Mouse (Mus musculus) cerebellum, postnatal 4 days (tissue): ENCODE results near the gene Dmrtb1.
A peak's percentile ranks its signal among the peaks of the same experiment; 100 is the strongest.

Source experiments
- DNase-seq, 2 experiments: peaks; one replicate each; pipeline ENCODE4 v3.0.0; 2022; ENCODE audit warnings: low spot score in 2 of 2, mixed read lengths in 1 of 2

Gene Dmrtb1

GRCm38 (mm10) chr4:107681099-107681849 lies 2.8 kb downstream of the Dmrtb1 start:
- DNase-seq: no peak

DNA sequence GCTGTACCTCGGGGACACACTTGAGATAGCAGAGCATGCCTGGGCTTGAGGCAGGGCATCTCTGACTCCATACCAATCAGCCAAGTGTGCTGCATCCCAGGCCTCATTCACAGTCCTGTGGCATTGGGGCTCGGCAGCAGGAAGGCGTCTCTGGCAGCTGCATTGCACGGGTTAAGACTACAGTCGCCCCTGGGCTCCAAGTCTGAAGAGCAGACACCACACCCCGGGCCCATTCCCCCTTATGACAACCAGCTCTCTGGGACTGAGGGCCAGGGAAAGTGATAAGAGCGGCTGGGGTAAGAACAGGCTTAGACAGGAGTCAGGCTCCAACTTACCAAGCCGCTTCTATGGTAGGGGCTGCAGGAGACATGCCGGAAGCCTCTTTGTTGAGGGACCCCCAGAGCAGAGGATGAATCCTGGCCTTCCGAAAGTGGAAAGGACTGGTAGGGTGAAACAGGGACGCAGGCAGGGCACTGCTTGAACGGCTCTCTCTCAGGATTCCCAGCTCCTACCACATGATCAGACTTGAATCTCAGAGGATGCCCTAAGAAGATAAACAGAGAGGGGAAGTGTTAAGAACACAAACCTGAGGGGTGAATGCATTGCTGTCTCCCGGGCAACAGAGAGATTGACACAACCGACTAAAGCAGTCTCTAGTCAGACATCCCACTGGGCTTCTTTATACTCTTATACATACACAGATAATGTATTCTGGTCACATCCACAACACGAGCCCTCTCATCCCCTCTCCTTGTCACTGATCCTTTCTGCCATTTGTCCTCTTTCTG lies 3.5 kb downstream of the Dmrtb1 start:
- no peak for DNase-seq

- no peak for DNase-seq
Observed at GRCm38 (mm10) chr4:107675645-107676044, 8.4 kb downstream of the Dmrtb1 start.

GRCm38 (mm10) chr4:107674322-107674644 lies 9.7 kb downstream of the Dmrtb1 start:
- no peak for DNase-seq

DNA sequence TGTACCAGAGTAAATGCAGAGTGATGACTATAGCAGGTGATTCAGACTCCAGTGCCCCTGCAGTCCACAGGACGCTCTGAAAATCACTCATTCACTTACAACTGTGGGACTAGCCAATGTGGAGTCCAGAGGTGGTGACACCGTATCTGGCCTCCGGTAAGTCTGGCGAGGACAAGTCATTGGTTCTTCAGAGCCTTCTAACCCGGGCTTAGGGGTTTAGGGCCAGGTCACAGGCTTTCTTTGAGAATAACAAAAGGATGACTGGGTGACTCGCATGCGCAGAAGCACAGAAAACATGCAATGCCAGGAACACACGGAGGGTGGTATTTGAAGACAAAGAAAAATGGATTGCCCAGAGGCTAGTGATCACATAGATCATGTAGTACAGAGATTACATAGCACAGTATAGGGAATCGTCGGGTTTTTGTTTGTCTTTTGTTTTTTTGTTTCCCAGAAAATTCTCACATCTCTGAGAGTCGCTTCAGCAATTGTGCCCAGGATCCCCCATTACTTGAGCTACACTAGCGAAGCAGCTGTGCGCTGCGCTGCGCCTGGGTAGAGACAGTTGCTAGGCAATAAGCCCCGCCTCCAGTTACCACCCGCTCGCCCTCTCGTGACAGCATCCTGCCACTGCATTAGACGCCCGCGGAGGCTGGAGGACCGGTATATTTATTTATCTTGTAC lies 10.2 kb downstream of the Dmrtb1 start:
- DNase-seq: peak; percentile 78 to 89

DNA sequence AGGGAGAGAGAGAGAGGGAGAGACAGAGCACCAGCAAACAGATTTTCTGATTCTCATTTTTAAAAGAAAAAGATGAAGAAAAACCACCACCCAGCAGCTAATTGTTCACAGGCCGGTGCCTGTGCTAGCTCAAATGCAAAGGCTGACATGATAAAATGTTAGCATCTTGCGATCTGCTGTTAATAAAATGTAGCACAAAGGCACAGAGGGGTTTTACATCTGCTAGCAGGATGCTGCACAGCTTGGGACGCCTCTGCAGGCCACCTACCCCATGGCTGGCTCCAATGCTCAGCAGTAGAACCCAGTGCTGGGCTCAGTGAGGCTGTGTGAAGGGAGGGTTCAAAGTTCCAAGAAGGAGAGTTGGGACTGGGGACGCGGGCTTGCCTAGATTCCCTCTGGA lies 13.3 kb downstream of the Dmrtb1 start:
- DNase-seq: no peak

DNA sequence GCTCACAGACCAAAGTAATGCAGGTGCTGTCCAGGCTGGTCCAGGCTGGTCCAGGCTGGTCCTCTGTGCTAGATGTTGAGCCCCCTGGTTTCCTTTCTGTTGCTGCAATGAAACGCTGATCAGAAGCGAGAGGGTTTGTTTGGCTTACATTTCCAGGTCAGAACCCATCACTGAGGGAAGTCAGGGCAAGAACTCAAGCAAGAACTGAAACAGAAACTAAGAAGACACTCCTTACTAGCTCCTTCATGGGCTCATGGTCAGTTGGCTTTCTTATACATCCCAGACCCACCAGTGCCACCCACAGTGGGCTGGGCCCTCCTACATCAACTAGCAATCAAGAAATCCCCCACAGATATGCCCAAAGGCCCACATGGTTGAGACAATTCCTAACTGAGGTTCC lies 15.5 kb downstream of the Dmrtb1 start:
- DNase-seq: no peak

GRCm38 (mm10) chr4:107660649-107661048 lies 23.4 kb downstream of the Dmrtb1 start:
- DNase-seq: peak in 1 of 2 experiments; percentile 40

DNA sequence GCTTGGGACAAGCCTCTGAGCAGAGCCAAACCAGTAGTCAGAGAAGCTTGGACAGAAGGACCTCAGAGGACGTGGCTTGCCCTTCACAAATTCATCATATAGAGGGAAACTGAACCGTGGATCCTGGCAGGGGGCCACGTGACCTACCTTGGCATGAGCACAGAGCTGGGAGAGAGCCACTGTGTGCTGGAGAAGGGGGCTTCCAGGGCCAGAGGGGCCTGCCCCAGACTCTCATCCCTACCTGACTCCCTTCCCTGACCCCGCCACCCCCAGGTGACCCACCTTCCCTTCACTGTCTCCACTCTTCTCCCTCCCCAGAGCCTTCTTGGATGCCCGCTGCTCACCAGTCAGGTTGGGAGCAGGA lies 30.8 kb downstream of the Dmrtb1 start:
- no peak for DNase-seq

DNA sequence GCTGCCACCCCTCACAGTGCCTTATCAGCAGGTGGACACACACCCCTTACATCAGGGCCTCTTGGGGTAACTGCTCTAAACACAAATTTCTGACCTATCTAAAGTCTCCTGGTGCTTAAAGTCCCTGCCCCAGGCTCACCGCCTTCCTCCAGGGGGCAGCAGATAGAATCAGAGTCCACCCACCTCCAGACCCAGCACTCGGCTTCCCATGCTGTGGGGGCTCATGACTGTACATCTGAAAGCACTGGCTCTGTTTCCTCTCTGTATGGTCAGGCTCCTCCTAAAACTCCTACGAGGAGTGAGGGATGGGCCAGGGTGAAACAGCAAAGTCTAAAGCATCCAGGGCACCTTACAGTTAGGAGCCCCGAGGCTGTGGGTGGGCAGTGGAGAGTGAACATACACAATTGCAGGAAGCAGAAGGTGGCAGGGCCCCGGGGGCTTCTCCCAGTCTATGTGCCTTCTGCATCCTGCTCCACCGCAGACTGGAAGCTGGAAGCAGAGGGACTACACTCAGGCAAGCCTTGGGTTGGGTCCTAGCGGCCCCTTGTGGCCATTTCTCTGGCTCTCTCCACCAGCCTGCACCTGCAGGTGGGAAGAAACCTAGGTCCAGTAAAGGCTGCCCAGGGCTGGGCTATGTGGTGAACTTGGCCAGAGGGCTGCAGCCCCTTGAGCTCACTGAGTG lies 31.3 kb downstream of the Dmrtb1 start:
- DNase-seq: peak; percentile 86 to 91

GRCm38 (mm10) chr4:107651021-107651496 lies 33.0 kb downstream of the Dmrtb1 start:
- no peak for DNase-seq

- DNase-seq: no peak
Observed at GRCm38 (mm10) chr4:107648959-107649485, 35.0 kb downstream of the Dmrtb1 start.

DNA sequence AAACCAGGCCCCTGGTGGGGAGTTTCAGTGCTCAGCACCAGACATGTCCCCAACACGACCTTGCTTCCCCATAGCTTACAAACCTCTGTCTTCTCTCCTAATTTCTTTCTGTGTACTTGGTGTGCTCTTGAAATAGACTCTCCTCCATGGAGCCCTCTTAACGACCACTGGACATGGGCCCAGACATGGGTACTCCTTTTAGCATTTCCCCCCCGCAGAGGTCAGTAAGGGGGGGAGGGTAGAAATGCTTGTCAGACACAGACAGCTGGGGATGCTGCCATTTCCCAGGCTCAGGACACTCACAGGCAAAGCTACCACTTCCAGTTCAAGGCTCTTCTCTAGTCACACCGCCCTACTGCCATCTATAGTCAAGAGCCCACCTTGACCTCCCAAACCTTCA lies 42.4 kb downstream of the Dmrtb1 start:
- DNase-seq: no peak

DNA sequence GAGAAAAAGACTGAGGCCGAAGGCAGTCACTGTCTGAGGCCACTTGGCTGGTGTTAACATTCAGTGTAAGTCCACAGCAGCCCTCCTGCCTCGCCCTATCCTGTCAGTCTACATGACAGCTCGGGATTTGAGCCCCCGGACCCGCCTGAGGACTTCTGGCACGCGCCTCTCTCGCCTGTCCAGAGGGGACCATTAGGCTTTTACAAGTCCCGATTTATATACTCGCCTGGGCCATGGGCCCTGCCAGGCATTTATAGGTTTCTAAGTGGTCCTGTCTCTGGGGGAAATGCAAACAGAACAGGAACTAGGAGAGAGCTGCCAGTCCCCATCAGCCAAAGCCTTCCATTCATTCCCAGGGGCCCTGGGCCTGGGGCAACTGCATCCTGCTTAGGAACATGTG lies 45.7 kb downstream of the Dmrtb1 start:
- no peak for DNase-seq

DNA sequence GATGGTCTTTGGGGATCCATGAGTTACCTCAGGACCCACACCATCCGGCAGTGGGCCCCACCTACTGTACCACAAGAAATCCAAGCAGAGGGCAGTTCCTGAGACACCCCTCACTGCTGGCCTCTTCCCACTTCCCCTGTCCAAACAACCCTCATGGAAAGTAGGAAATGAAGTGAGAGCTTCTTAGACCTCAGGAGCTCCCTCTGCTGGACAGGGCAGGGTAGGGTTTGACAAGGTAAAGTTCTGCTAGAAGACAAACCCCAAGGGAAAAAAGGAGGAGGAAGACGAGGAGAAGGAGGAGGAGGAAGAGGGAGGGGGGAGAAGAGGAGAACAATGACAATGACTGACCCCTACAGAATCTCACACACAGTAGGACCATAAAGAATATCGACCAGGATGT lies 46.4 kb downstream of the Dmrtb1 start:
- no peak for DNase-seq

DNA sequence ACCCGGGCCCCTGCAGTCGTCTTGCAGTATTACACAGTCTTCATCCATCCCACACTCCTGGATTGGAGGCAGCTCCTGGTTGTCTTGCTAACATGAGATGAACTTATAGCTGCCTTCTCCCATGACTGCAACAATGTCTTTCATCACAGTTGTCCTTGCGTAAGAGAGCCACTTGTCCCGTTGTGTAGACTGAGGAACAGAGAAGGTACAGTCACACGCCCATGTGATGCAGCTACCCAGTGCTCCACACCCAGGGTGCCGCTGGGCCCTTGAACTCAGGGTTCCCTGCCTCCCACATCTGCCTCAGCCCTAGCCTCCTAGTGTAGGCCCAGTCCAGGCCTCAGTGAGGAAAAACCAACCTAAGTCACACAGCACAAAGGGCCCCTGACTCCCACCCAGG lies 47.9 kb downstream of the Dmrtb1 start:
- no peak for DNase-seq

DNA sequence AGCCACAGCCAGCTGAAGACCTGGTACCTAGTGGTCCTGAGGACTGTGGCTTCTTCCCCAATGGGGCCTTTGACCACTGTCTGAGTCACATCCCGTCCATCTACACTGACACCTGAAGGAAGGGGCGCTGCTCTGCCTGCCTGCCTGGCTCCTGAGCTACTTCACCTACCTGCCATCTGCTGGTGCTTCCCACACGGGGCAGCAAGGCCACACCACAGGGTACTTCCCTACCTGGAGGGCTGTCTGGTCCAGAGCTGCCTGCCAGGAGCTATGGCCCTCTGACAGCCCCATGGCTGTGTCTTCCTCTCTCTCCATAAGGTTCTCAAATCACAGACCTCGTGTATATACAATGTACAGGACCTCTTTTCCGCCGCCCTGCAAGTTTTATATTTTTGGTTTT lies 49.4 kb downstream of the Dmrtb1 start:
- no peak for DNase-seq

- DNase-seq: no peak
Observed at GRCm38 (mm10) chr4:107628921-107629411, 55.1 kb downstream of the Dmrtb1 start.

GRCm38 (mm10) chr4:107628226-107628625 lies 55.8 kb downstream of the Dmrtb1 start:
- DNase-seq: peak in 1 of 2 experiments; percentile 29
